Mouse (Mus musculus): Measurements from ENCODE around the gene Gucy2c.

- TF ChIP-seq TAL1 (IDR thresholded peaks at IDR 0.05; ENCODE audit: low read length) (no peak), GATA1 (IDR thresholded peaks at IDR 0.05; ENCODE audit: low read length) (no peak)
Observed at GRCm38 (mm10) chr6:136805409-136805775, 23.8 kb upstream of the Gucy2c start.
